Mouse (Mus musculus): ENCODE data around the gene Vil1.

DNA sequence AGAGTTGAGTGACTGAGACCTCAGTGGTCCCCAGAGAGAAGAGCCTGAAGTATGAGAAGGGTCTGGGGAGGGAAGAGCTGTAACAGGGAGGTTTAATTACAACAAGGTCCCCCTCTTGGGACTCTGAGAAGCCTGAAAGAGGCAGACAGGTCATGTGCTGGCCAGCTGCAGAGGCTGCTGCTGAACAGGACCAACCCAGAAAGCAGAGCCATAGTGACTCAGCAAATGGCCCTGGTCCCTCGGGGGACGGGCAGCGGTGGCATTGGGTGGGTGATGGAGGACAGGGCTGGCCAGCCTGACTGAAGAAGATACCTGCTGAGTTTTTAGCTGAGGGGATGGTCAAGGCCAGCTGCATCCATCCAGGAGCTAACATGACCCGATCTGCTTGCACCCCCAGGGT is 32.8 kb upstream of the Vil1 start:
- TF ChIP-seq MYC (IDR thresholded peaks at IDR 0.05; ENCODE audit: low read depth, low read length) = no peak
- TF ChIP-seq POLR2A (IDR thresholded peaks at IDR 0.05; ENCODE audit: control insufficient read depth in 1 of 2, insufficient read depth in 1 of 2, low read depth in 1 of 2, low read length in 2 of 2, poor library complexity in 1 of 2) = no peak
- TF ChIP-seq JUND (IDR thresholded peaks at IDR 0.05; ENCODE audit: low read depth, low read length) = no peak
- no peak for TF ChIP-seq TCF12 (IDR thresholded peaks at IDR 0.05; ENCODE audit: low read depth, low read length)
- TF ChIP-seq CTCF (IDR thresholded peaks at IDR 0.05 in 2 of 3, conservative IDR thresholded peaks at IDR 0.05 in 1 of 3; ENCODE audit: control insufficient read depth in 1 of 3, insufficient read depth in 1 of 3, low read depth in 2 of 3, low read length in 3 of 3, poor library complexity in 1 of 3, severe bottlenecking in 1 of 3) = no peak
- TF ChIP-seq KAT2A (conservative IDR thresholded peaks at IDR 0.05; ENCODE audit: low read depth, low read length) = no peak
- TF ChIP-seq GATA1 (IDR thresholded peaks at IDR 0.05; ENCODE audit: low read depth, low read length) = no peak
- no peak for TF ChIP-seq MAX (IDR thresholded peaks at IDR 0.05; ENCODE audit: low read length)
- no peak for TF ChIP-seq EP300 (IDR thresholded peaks at IDR 0.05; ENCODE audit: low read depth in 1 of 2, low read length in 2 of 2)
- TF ChIP-seq ZKSCAN1 (IDR thresholded peaks at IDR 0.05; ENCODE audit: low read depth, low read length) = no peak

All from MEL (cell line).